Mouse (Mus musculus) natural killer cell, adult 2 months (primary cell): Measurements from ENCODE around the gene Kalrn.

Experiments used
- DNase-seq, 2 experiments: peaks; one replicate each; pipeline ENCODE4 v3.0.0; 2022; ENCODE audit warnings: low spot score in 2 of 2

Gene Kalrn

DNA sequence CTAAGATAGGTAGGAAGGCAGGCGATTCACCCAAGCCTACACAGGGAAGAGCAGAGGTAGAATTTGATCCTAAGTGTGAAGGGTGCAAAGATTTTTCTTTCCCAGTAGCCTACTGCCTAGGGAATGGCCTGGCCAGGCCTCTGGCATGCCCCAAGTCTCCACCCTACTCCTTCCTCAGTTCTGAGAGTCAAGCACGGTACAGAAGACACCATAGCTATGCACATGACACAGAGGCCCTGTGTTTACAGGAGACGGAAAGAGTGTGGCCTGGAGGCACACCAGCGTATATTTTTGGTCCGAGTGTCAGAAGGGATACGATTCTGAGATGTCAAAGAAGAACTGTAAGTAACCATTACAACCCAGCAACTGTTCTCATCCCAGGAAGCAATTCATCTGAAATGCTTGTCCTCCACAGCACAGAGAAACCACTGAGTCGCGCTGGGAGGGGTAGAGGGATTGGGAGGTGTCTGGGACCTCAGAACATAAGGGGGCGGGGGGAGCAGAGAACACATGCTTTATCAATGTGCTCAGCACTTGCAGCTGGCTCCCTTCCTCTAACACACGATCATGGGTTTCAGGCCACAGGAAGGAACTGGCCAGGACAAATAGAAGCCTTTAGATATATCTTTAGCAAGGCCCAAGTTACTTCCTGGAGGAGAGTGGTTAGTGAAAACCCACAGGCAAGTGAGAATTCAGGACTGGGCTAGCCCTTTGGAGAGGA lies 536.8 kb downstream of the Kalrn start:
- no peak for DNase-seq

DNA sequence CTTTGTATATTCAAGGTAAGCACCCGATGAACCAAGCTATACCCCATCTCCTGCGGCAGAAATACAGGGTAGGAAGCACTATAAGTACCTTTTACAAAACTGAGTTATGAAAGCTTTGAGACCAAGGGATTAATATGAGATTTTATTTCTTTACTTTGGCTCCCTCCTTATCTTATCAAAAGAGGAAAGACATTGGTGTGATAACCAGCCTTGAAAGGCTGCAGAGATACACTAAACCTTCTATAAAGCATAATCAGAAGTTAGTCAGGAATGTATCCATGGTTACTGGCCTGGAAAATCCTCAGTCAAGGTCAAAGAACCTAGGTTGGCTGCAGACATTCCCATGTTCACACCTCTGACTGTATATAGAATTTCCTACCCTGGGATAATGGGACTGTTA lies 537.6 kb downstream of the Kalrn start:
- no peak for DNase-seq

DNA sequence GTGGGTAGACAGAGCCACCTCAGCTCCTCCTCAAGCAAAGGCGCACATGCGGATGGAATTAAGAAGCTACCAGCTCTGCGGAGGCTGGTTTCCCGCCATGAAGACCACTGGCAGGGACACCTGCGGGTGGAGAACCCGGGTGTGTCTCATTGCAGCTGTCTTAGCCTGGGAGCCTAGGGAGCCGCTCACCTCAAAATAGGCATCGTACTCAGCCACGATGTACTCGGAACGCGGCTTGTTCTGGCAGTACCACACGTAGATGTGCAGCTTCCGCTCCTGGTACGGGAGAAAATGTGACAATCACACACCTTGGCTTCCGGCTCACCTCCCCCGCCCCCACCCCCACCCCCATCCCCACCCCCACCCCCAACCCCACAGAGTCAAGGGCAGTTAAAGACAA lies 539.1 kb downstream of the Kalrn start:
- DNase-seq = no peak

DNA sequence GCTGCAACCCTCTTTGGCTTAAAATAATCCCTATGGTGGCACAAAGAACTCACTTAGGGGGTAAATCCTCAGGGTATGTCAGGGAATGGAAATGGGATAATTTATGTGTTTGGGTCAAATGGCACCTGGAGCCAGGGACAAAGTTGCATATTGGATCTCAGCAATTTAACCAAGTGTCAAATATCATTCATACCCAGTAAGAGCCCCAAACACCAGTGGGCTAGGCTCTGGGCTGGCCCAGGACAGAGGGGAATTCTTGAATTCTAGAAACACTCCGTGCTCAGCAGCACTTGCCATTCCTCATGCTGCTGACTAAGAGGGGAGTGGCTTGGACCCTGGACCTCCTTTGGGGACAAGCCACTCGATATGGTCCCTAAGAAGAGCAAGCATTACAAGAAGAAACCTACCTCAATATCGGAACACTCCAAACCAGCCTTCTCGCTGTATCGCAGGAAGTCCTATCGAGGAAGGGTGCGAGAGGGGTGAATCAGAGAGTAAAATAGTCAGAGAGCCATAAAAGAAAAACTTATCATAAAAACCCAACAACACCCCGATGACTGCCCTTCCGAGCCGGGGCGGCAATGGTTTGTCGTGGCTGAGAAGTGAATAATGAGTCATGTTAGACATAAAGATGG lies 541.2 kb downstream of the Kalrn start:
- DNase-seq = no peak

DNA sequence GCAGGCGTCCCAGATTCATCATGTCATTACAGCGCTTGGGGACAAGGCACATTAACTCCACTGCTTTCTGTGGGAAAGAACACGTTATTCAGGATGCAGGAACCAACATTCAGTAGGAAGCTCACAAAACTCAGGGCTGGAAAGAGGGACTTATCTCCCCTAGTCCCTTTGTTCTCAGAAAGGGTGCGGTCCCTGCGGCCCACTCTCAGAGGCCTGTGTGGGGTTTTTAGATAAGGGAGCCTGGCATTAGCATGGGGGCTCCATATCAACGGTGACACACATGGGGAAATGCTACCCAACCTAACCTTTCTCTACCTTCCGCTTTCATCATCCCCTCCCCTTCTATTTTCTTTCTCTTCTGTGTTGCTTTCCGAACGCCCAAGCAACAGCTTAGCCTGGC lies 541.8 kb downstream of the Kalrn start:
- DNase-seq = no peak

DNA sequence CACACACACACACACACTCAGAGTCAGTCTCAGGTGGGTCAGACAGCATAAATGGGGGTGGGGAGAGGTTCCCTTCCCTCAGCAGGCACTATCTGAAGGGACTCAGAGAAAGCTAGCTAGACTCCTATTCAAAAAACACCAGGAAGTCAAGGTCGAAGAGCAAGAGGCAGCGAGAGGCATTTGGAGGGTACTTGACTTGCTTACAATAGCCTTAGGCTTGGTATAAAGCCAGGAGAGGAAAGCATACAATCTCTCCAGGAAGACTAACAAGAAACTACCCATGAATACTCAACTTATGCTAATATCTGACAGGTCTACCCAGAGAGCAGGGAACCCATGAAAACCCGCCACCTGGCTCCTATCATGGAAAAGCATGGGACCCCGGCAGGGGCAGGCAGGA lies 543.0 kb downstream of the Kalrn start:
- DNase-seq = no peak

DNA sequence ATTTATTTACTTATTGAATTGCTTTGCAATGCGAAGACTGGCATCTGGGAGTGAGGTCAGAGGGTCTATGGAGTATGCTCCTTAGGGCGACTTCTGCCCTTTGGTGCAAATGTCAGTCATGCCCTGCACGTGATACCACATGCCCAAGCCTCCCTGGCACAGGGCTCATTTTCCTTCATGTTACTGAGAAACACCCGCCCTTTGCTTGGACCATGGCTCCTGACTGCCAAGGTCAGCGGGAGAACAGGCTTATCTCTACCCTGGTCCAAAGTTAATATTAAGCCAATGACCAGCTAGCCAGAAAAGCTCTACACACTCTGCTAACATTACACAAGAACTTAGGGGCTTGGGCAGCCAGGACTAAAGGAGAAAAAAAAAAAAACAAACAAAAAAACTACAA lies 543.5 kb downstream of the Kalrn start:
- DNase-seq = no peak

DNA sequence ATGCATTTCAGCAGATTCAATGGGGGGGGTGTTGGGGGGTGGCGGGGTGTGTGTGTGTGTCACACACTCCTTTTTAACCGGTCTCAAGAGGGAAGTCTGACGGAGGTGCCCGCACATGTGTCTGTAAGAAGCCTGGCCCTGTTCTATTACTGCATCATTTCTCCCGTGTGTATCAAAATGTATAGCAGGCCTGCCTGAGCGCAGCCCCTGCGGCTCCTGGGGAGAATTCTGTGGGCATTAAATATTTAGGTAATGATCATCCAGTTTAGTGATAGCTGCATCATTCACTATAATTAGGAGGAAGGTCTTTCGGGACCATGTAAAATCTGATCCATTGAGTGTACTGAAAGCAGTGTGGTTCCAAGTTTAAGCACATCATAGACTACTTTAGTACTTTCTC lies 556.1 kb downstream of the Kalrn start:
- no peak for DNase-seq

DNA sequence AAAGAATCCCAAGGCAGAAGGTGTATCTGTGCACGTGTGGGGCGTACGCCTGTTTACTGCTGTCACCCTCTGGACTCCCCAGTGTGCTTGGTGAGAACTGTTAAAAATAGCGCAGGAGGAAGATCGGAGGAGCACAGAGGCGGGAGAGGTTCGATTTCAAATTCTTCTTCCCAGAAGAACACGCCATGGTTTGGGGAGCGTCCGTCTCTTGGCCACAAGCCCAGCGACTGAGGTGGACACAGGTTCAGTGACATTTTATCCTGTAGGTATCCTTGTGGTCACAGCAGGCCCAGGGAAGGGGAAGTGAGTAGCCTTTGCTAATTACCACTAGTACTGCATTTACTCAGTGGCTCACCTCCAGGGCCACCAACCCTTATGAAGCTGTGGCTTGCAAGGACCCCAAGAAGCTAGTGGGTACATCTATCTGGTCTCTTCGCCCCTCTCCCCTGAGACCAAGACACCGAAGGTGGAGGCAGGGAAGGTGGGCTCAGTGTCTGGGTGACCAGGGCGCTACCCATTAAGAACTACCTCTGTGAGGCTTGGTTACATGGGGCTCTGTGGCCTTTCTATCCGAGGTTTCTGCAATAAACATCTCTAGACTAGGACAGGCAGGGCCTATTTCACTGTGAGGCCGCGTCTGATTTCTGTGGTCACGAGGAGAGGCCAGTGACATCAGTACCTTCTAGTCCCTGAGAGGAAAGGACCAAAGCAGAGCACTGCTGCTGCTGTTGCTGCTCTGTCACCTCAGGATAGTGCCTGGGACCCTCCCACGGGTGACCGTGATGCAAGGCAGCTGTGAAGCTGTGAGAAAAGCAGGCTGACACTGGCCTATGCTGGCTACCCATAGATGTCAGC lies 561.1 kb downstream of the Kalrn start:
- no peak for DNase-seq

DNA sequence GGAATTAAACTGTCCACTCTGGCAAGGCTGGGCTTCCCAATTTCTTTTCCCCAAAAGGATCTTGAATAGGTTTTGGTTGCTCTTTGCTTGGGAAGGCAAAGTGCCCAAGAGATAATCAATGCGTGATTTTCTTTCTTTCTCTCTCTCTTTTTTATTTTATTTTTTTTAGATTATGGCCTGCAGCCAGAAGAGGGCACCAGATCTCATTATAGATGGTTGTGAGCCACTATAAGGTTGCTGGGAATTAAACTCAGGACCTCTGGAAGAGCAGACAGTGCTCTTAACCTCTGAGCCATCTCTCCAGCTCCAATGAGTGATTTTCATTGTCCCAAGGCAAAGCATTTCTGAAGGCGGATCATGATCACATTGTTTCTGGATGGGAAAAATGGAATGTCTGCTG lies 563.8 kb downstream of the Kalrn start:
- DNase-seq = no peak

DNA sequence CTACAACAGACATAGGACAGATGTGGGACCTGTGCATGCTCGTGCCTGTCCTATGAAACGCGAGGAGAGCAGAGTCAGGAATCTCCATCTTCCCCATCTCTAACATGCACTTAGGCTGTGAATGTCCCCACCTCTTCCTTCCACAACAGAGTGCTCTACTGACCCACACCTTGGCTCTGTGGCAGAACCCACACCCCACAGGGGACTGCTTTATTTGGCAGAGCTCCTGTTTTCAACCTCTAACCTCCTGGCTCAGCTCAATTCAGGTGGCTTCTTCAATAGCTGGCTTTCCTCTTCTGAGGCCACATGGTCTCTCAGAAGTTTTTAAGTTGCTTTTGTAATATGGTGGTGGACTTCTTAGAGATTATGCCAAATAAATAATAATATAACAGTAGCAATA lies 567.3 kb downstream of the Kalrn start:
- DNase-seq = no peak

DNA sequence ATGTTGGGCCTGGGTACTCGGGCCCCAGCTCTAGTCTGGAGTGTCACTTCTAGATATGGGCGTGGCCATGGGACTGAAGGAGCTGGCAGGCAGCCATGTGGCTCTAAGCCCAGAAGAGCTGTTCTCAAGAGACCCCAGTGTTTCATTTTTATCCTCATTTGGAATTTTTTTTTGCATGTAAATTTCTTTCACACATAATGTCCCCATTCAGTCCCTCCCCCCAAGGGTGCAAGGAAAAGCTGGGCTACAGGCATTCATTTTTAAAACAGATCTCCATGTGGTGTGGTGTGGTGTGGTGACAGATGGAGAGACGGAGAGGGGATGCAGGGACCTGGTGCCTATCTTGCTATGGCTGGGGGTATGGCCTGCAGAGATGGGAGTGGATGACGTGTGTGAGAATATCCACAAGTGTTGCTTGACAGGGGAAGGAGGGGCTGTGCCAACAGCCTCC lies 569.2 kb downstream of the Kalrn start:
- DNase-seq = no peak

DNA sequence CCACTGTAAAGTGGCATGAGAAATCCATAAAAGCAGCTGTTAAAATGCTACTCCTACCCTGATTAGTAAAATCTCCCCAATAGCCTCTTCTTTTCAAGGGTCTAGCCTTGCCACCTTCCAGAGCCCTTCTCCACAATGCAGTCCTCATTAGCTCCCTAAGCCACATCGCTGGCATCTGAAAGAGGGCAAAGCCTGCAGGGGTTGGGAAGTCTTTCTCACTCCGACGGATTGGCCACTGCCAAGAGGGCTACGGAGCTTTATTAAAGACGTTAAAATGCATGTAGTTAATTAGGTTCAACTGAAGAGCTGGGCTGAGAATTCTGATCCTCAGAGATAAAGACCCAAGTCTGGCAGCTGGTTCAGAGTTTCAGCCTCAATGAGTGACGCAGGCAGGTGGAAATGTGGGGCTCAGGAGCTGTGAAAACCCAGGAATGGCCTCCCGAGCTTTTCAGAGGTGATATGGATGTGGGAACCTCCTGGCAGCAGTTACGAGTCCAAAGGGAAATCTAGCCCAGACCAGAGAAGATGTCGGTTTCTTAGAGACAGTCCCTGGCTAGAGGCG lies 569.7 kb downstream of the Kalrn start:
- DNase-seq = no peak

DNA sequence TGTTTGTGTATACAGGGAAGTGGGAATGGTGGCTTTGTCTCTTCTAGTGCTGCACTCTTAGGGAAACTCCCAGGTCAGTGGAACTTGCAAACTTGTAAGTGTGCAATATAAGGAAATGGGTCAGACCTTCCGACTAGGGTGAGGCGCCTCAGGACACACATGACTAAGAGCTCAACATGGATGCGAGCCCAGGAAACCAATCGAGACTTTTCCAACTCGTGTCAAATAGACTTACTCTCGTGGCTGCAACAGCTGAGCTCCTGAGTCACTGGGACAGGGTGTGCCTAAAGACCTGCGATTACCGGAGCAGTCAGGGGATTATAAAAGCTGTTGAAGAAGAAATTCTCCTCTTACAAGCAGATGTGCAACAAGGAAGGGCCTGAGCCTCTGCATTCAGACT lies 572.6 kb downstream of the Kalrn start:
- DNase-seq = no peak

DNA sequence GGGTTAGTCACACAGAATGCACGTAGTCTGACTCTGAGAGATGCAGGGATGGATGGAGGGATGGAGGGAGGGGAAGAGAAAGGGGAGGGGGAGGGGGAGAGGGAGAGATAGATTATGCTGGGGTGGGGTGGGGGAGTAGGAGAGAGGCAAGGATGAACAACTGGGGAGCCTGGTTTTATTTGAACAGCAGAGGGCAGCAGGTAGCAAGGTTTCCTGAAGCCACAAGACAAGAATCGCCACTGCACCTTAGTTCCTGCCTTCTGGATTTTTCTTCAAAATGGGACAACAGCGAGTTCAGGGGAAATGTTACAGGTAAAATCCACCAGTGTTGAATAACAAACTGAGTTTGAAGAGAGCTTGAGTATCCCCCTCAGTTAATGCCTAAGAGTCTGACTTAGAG lies 573.9 kb downstream of the Kalrn start:
- peak in 1 of 2 experiments; percentile 17 for DNase-seq

DNA sequence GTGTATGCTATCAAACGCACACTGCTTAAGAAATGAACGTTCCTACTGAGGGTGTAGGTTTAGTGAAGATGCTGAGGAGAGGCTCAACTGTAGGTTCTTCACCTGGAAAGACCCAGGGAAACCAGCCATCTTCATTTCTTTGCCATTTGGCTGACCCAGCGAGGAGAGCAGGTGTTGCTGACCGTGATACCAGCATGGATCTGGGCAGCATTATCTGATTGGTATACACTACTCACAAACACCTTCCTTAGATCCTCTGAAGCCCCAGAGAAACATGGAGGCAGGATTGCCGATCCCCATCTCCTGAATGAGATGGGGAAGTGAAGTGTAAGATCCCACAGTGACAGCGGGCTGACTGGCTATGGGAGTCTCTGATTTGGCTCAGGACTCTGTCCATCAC lies 575.3 kb downstream of the Kalrn start:
- DNase-seq = no peak

DNA sequence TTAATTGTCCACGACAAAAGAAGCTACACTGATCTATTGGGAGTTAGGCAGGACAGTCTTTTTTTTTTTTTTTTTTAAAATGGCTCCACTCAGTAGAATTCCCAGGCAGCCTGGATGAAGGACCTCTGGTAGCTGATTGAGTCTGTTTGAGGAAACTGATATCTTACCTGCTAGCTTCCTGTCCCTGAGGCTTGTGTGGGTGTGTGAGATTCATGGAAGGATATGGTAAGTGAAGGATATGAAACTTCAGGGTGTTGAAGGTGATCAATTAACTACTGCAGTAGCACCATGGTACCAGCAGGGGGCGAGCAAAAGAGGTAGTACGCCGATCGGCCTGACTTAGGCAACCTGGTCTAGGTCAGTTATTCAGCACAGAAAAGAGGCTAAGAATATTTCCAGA lies 577.3 kb downstream of the Kalrn start:
- DNase-seq = peak; percentile 26 to 61

DNA sequence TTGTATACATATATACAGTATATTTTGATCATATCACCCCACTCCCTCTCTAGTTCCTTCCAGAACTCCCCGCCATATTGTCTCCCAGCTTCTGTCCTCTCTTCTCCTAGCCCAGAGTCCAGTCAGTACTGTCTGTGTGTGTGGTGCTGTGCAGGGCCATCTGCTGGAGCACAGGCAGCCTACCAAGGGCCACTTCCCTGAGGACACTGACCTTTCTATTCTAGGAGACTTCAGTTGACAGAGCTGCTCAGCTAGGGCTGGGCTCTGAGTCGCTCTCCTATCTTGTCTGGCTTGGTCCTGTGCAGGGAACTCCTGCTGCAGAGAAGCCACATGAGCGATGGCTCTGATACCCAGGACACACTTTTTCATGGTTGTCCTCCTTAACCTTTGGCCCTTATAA lies 577.8 kb downstream of the Kalrn start:
- no peak for DNase-seq

DNA sequence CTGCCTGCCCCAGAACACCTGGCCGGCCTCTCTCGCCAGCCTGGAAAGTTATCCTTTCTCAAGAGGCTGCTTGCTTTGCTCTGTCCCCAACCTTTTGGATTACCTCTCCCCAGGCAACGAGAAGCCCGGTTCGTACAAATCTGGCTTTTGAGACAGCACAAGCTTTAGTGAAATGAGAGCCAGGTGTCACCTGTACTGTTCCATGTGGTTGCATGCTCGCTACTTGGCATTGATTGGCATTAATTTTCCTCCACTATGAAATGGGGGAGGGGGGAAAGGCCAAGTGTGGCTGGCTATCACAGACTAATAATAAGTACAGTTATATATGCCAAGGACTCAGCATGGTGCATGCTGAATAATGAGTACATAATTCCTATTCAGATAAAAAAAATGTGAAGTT lies 579.0 kb downstream of the Kalrn start:
- DNase-seq = no peak

DNA sequence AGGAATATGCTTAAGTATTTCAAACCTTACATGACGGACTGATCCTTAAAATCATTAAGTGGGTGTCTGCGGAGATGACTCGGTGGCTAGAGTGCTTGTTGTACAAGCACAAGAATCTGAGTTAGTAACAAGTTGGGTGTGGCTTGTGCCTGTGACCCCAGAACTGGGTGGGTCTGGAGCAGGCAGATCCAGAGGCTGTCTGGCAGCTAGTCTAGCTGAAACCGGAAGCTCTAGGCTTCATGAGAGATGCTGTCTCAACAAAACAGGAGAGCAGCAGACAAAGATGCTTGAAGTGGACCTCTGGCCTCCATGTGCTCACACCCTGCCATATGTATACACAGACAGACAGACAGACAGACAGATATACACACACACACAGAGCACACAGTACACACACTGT lies 582.6 kb downstream of the Kalrn start:
- no peak for DNase-seq

DNA sequence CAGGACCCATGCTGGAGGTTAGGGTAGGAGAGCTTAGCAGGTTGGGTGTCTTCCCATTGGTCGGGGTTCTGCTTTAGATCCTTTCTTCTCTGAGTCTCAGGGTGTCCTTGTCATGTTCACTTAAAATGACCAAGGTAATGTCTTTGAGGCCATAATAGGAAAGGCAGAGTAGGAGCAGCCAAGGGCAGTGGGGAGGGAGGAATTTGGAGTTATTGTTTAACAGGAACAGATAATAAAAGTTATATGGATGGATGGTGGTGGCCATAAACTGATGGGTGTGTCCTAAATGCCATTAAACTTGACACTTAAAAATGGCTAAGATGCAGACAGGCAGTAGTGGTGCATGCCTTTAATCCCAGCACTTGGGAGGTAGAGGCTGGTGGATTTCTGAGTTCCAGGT lies 584.2 kb downstream of the Kalrn start:
- no peak for DNase-seq

DNA sequence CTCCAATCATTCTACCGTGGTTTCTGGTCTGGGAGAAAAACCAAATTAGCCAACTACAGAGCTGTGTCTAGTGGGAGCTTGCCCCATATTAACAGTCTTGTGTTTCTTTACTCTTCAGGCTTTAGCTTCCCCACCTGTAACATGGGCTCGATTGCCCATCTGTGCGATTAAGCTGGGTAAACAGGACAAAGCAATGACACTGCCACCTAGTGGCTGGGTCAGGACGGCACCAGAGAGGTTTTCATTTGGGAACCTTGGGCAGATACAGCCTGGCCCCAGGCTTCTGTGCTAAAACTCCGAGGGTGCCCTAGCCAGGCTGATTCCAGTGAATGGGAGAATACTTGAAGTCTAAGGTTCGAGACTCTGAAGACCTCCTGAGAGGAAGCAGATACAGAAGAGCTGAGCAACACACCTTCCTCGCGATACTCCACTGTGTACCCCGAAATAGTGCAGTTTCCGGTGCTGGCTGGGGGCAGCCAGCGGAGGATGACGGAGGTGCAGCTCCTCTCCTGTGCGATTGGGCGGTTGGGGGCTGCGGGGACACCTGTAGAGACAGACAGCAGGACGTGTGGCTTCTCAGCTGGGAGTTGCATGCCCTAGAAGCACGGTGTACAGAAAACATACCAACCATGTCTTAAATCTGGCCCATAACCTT lies 584.8 kb downstream of the Kalrn start:
- peak; percentile 27 to 59 for DNase-seq
